Mouse (Mus musculus): ENCODE measurements around the gene Serinc3.
"Not testable (repeated sequence)": the region's sequence is repeated elsewhere in the genome, so short reads cannot be mapped to it uniquely, and the experiment has no call there.

Gene Serinc3

DNA sequence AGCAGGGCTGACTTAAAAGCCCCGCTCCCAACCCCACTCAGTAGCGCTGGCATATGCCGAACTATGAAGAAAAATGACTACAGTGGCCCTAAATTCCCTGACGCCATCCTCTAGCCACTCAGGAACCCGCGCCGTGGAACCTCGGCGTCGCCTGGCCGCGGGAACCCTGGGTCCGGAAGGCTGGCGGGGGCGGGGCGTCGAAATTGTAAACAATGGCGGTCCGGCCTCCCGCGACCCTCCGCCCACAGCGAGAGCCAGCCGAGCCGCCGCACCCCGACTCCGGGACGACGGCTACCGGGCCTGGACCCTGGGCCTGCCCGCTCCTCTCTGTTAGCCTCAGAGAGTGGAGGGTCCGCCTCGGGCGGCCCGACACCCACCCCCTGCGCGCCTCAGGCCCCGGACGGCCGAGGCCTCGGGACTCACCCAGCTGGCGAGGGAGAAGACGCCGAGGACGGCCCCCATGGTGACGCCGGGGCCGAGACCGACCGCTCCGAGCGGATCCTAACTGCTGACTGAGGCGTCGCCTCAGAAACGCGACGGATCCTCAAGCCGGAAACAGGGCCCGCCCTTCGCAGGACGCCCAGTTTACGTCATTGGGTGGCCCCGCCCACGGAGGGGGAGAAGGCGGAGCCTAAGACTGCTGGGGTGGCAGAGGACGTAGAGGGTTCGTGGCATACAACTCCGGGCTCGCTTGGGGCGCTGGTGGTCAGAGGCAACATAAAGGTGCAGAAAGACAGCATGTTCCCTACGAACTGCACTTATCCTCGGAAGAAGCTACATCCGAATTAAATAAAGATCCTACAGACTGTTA, at the start of gene Serinc3:
Serinc3 (minus strand) TSS at position 557 of the 811 bp plus-strand sequence.
- peak; percentile 100 for DNase-seq

DNA sequence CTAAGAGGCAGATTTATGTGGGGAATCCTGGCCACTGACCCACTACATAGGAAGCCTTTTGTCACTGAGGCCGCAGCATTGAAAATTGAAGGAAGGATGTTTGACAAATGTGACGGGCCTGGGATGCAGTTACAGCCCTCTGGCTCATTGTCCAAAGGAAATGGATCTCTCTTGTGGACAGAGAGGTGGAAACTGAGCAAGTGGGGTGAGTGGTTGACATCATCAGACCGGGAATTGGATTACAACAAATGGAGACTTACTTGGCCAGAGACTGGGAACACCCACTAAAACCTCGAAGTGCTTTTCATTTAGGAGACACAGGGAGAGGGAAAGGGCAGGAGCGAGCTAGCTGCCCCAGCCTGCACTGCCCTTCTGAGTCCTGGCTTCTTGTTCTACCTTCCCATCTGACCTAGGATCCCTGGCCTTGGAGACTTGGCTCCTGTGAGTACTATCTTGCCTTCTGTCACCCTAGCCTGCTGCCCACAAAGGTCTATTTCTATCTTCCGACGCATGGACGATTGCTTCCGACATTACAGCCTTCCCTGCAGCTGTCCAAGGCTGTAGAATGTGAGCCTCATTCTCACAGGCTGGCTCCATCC, 48.9 kb upstream of the Serinc3 start:
- DNase-seq, result peak; percentile 46

DNA sequence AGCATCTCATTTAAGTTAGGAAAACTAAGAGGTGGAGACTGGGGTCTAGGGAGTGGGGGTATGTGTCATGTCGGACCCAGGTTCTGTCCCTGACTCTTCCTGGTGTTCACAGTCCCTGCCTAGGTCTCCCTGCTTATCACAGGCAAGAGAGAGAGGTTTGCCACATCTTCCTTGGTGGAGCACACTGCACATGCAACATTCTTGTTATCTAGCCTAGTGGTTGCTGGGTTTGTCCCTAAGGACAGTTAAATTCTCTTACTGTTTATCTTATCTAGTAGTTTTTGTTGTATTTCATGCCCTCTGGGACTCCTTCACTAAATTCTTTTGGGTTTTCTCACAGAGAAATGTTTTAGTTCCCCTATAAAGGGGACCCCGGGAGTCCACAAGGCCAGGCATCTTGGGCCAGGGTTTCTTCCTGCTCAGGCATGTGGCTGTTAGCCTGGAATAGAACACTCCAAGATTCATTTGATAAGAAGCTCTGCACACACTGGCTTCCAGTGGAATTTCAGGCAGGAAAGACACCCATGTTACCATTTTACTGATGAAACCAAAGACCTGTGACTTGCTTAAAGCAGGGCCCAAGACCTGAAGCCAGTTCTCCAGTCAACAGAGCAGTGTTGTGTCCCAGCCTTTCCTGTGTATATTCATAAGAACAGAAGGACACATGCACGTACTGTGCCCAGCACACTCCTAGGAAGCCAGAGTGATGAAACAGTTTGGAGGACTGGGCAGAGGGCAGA, 48.1 kb upstream of the Serinc3 start:
- DNase-seq, result no peak

DNA sequence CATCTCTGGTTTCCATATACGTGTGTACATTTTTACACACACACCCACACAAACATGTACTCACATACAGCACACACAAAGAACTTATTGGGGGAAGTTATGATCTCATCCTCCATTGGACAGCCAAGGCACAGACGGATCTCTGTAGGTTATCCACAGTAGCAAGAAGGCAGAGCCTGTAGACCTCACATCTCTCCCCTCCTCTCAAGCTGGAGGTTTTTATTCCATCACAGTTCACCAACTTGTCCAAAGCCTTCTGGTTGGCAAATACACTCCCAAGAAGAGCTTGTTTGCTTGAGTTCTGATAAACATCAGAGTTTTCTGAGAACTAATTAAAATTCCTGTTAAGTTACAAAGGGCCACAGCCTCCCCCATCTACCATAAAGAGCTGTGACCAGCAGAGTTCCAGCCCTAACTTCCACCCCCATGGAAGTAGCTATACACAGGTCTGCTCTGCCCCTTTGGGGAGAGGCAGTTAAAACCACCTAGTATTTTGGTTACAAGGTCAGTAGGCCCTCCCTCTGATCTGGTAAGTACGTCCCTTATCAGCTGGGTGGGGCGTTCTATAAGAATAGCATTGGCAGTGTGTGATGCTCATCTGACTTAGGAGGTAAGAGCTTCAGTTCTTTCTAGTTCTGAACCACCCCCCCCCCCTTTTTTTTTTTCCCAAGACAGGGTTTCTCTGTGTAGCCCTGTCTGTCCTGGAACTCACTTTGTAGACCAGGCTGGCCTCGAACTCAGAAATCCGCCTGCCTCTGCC, 47.1 kb upstream of the Serinc3 start:
- DNase-seq, result no peak

DNA sequence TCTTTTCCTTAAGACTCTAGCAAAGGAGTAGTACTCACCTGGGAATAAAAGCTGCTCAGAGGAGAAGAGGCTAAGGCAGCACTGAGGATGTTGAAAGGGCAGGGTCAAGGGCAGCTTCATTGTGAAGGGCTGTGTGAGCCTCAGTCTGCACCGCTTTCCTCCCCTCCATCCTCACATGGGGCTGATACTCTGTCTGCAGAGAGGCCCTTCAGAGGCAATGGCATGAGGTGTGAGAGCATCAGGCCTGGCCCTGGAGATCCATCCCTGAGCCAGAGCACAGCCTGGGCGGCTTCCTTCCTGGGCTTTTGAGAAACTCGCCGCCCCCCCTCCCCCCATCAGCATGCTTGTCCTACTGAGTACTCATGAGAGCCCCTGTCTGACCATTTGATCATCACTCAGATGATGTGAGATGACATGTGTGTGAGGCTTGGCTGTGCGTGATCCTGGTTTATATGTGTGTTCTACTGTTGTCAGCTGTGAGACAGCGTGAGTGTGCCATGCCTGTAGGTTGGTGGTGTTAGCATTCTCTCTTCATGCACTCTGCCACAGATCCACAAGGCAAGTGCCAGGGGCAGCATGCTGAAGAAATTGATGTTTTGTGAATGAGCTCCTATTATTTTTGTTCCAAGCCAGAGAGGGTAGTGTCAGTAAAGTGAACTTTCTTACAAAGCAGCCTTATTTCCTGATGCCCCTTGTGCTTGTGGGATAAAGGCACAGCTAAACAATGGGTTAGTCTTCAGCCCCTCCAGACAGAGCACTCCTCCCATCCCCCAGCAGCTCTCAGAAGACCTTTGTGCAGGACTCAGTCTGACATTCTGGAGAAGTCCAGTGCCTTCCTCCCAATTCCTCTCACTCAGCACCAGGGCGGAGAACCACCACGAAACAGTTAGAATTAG, 45.7 kb upstream of the Serinc3 start:
- DNase-seq, result no peak

DNA sequence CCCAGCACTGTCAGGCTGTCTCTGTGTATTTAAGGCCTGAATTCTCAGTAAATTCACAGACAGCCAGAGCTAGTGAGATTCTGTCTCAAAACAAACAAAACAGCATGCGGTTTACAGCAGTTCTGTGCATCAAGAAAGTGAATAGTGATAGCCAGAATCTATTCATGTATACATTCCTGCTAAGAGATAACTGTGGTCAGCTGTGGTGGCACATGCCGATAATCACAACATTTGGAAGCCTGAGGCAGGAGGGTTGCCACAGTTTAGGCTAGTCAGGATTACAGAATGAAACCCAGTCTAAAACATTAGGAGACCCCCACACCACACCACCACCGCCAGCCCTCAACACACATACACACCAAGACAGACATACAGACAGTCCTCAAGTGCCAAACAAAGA, 44.8 kb upstream of the Serinc3 start:
- no peak for DNase-seq

DNA sequence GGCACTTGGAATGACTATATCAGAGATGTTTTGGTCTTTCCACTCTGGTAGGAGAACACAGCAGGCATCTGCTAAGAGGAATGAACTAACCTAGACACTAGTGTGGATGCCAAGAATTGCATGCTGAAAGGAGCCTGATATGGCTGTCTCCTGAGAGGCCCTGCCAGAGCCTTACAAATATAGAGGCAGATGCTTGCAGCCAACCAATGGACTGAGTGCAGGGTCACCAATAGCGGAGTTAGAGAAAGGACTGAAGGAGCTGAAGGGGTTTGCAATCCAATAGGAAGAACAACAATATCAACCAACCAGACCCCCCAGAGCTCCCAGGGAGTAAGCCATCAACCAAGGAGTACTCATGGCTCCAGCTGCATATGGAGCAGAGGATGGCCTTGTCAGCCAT, 43.4 kb upstream of the Serinc3 start:
- DNase-seq, result not testable (repeated sequence)

DNA sequence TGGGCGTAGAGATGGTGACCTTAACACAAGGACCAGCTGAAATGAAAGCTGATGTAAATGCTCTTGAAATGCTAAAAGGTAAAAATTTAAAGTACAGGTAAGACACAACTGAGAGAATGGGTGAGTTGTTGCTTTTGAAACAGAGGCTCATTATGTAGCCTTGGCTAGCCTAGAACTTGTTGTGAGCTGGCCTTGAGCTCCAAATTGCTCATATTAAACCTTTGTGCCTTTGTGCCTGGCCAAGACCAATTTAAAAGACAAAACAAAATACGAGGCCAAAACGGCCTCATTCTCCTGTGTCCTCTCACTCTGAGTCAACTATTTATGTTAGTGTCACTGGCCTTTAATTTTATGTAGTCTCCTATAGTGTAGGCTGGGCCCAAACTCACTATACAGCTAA, 42.0 kb upstream of the Serinc3 start:
- no peak for DNase-seq

DNA sequence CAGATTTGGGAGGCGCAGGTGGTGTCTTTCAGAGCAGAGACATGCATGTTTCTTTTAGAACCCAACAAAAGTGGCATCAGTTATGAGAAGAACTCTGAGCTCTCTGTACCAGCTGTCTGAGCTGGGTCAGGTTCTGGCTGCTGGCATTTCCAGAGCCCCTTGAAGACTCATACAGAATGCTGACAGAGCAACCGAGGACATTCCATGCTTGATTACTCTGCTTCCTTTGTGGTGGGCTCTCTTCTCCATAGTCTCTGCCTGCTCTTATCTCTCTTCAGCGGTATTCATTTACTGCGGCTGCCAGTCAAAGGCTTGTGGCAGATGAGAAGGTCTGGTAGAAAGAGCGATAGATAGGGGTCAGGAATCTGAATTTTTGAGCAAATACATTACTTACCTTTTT, 41.3 kb upstream of the Serinc3 start:
- no peak for DNase-seq

DNA sequence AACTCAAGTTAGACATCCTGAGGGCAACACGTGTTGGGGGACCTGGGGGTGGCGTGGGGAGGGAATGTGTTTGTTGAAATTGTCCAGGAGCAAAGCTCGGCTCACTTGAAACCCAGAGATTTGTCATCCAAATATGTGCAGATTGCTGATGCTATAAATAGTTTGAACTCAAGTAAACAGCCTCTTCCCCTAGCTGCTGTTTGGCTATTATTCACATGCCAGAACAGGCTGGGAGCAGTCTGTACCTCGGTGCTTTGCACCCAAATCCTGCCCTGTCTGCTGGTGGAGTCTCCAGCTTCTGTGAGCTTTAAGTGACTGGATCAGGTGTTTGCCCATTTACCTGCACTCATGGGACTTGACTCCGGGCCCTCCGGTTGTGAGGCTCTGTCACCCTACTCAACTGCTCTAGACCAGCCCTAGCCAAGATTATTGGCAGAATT, 40.9 kb upstream of the Serinc3 start:
- DNase-seq, result peak; percentile 45

DNA sequence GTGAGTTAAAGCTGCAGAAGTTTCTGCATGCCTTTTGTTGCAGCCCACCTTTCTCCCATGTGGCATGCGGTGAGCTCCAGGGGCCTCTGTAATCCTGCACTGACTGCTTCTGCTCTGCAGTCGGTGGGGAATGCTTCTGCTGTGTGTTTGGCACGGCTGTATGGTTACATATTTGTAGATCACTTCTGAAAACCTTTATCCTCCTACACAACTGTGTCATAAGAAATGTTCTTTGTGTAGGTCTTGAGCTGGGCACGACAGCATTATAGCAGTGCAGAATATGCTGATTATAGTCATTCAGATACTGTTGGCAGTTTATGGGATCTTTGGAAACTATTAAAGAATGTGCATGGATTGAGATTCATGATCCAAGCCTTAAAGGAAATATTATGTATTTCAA, 40.4 kb upstream of the Serinc3 start:
- DNase-seq, result no peak

DNA sequence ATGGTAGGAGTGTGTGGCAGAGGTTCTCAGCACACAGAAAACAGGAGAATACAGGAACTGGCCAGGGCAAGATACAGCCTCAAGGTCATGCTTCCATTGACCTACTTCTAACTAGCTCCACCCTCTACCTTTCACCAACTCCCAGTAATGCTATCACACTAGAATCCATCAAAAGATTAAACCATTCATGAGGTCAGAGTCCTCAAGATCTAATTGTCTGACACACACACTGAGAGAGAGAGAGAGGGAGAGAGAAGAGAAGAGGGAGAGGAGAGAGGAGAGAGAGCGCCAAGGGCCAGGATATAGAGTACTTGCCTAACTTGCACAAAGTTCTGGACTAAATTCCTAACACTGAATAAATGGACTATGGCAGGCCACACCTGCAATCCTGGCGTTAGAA, 37.4 kb upstream of the Serinc3 start:
- no peak for DNase-seq

DNA sequence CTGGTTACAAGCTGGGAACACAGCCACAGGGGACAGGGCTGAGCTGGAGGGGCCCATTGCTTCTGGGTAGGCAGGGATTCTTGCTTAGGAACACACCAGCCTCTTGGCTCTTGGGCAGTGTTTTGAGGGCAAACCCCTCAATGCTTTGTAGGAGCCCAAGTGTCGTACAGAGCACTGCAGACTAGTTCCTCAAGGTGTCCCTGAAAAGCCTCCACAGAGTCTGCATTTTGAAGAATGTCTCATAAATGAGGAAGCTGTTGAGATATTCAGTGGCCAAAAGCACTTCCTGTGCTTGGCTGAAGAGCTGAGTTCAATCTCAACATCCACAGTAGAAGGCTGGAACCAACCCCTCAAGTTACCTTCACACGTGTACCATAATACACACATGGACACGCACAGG, 31.8 kb upstream of the Serinc3 start:
- DNase-seq, result no peak

DNA sequence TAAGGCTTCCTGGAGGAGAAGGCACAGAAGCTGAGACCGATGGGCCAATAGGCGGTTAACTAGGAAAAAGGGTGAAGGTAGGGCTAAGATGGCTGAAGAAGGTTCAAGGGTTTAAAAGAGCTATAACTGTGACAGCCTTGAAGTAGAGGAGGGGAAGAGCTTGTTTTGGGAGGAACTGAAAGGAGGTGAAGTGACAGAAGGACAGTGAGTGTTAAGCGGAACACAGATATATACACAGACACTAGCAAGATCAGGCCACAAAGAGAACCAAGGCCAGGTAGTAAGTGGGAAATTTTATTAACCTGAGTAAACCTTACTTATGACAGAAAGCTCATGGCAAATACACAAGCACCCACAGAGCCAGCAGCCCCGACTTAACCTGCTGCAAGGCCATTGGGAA, 31.4 kb upstream of the Serinc3 start:
- no peak for DNase-seq

DNA sequence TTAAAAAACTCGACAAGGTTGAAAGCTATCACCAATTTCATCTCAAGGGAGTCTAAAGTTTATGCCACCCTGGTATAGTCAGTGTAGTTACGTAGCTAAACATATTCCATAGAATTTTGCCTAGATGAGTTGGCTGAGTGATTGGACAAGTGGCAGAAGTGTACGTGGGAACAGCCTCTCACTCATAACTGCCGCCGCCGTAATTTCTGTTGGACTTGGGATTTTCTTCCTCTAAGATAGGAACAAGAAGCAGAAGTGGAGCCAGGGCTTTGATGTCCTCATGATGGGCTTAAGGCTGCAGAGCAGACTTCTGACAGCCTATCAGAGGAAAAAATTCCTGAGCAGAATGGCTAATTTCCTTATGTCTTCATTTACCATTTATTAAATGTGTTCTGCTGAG, 30.7 kb upstream of the Serinc3 start:
- DNase-seq, result no peak

DNA sequence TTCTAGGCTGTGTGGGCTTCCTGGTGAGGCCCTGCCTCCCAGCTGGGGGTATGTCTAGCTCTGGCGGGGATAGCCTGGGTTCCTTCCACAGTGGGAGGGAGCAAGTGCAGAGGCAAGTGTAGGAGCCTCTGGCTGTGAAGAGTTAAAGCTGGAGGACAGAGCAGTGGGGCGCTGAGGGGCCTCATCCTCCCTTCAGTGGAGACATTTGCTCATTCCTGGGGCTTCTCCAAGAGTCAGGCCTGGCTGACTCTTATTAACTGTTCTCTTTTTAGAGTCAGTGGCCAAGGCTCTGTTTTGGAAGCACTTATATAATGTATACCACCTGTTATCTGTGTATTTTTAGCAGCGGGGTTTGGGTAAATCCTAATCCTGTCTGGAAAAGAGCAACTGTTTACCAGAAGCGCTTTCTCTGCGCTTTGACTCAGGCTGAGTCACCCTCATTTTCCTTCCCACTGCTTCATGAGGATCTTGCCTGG, 30.3 kb upstream of the Serinc3 start:
- DNase-seq, result no peak

DNA sequence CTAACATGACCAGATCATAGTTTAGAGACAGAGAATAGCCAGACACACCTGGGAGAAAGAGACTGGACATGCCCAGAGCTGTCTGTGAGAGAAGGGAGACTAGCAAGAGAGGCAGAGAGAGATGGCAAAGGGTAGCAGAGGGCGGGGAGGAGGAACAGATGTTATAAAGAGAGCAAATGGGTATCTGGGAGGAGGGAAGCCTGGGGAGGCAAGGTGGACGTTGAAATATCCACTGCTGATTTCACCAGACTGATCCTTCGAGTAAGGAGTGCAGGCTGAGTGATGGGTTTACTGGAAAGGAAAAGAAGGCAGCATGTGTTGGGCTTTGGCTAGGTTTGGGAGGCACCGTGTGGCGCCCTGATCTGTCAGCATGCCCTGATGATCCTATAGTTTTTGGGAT, 29.5 kb upstream of the Serinc3 start:
- DNase-seq, result no peak

DNA sequence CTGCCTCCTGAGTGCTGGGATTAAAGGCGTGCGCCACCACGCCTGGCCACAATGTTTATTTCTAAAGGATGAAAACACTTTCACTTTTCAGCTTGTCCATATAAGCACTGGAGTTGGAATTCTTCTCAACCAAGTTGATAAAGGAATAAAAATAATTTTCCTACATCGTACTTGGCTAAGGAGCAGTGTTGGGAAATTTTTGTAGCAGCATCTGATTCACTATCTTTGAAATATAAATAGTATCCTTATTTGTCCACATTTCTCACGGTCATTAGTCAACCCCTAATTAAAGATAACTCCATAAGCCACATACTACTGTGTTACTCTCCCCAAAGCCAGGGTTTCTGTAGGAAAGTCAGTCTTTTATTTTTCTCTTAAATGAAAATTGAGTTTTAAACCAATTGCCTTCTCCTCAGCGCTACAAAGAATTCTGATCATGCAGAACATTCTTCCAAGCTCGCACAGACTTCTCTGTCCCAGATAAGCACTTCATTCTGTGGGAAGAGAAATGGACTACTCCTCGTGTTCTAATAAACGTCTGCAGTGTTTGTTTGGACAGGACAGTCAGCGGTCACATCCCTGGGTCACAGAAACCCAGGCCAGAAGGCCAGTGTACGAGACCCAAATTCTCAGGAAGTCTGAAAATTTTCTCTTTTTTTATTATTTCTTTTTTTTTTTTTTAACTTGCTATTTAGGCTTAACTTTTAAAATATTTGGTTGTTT, 26.1 kb upstream of the Serinc3 start:
- DNase-seq, result no peak

DNA sequence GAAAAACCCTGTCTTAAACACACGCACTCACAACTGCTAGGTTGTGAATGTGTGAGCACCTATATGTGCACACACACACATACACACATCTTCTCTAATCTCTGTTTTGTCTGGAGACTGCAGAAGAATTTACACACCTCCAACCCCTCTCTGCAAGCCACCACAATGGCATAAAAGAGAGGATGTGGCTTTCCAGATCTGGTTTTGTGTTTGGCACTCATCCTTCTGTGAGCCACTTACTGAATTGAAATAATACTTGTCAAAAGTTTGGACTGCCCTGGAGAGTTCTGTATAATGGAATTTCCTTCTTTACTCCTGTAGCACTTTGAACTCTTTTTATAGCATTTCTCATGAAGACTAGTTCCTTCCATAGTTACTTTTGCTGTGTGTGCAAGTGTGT, 22.1 kb upstream of the Serinc3 start:
- DNase-seq, result no peak

DNA sequence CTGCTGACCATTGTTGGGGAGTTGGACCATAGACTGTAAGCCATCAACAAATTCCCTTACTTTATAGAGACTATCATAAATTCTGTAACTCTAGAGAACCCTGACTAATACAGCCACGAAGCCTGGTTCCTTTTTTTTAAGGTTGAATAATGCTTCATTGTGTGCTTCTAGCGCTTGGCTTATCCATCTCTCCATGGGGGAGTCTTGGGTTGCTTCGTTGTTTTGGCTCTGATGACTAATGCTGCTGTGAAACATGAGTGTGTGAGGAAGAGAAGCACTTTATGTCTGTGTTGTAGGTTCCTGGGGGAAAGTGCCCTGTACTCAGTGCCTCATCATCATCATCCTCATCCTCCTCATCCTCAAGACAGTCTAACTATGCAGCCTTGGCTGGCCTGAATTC, 19.0 kb upstream of the Serinc3 start:
- no peak for DNase-seq

DNA sequence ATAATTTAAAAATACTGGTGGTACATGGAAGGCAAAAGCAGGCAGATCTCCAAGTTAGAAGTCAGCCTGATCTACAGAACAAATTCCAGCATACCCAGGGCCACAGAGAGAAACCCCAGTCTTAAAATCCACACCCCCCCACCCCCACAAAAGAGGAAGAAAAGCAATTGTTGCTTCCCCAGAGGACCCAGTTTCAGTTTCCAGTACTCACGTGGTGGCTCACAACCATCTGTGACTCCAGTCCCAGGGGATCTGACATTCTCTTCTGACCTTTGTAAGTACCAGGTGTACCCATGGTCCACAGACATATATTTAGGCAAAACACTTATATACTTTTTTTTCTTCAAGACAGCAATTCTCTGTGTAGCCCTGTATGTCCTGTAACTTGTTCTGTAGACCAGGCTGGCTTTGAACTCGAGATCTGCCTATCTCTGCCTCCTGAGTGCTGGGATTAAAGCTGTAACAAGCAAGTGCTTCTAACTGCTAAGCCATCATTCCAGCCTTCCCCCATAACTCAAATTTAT, 17.8 kb upstream of the Serinc3 start:
- no peak for DNase-seq

Data from kidney, adult 18-20 months (tissue).